Mouse (Mus musculus) cerebellum, adult 2 months (tissue): ENCODE data around the gene Hectd4.

Experiments used
- CTCF ChIP-seq: fragments of 200-500 bp; IDR thresholded peaks from 2 replicates; pipeline ENCODE4 v1.5.1; 2011; ENCODE audit warnings: low read depth, mild to moderate bottlenecking, control low read depth, low read length, moderate library complexity, borderline replicate concordance; ENCODE audit not compliant: insufficient read depth
- POLR2A ChIP-seq: fragments of 200-500 bp; IDR thresholded peaks from 2 replicates; pipeline ENCODE4 v1.6.1; 2011; ENCODE audit warnings: low read length, control low read depth, borderline replicate concordance; ENCODE audit not compliant: insufficient read depth

DNA sequence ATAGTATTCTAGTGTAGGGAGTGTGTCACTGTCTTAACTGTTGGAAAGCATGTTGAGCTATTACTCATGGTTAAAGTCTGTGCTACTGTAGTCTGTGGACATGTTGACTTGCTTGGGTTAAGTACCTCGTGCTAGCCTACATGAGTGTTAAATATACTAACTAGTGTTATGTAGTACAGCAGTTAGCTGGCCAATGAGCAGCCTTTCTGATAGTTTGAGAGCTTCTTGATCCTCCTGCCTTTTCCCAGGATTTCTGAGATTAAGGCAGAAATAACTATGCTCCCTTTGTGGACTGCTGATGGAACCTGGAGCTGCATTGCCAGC lies 9.5 kb upstream of the Hectd4 start:
- no peak for TF ChIP-seq CTCF
- no peak for TF ChIP-seq POLR2A
